Mouse (Mus musculus): ENCODE measurements around the gene Gnb4.

DNA sequence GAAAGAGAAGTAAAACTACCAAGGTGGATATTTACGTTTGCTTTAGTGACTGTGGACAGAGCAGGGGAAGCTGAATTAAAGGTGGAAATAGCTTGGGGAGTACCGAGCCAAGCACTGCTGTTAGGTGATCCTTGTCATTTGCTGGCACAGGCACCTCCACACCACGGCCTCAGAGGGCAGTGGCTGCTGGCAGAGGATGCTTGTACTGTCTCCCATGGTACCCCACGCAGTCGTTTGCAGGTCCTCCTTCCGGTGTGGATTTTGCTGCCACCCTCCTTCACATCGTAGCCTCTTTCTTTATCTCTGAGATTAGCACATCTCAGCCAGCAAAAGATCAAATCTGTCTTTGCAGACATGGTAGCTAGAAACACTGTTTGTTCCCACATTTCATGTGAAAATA, 42.0 kb upstream of the Gnb4 start:
- TF ChIP-seq CTCF (IDR thresholded peaks at IDR 0.05; ENCODE audit: low read depth, low read length) (no peak), POLR2A (IDR thresholded peaks at IDR 0.05; ENCODE audit: borderline replicate concordance, low read depth, low read length) (no peak)

Data from bone marrow macrophage, adult 2 months (primary cell).